Mouse (Mus musculus): Measurements from ENCODE around the gene Lcn5.

Lcn5 gene

GRCm38 (mm10) chr2:25657652-25658051, at the start of gene Lcn5:
TSS of gene Lcn5 (plus strand) at chr2:25657952.
- DNase-seq (ENCODE audit: low read depth in 2 of 2, low spot score in 2 of 2), result no peak

- DNase-seq (ENCODE audit: low read depth in 2 of 2, low spot score in 2 of 2), result no peak
These were observed 49.1 kb upstream of the Lcn5 start for GRCm38 (mm10) chr2:25608671-25609070.

GRCm38 (mm10) chr2:25616398-25616797, 41.4 kb upstream of the Lcn5 start:
- no peak for DNase-seq (ENCODE audit: low read depth in 2 of 2, low spot score in 2 of 2)

- DNase-seq (ENCODE audit: low read depth in 2 of 2, low spot score in 2 of 2), result no peak
These were observed 40.2 kb upstream of the Lcn5 start, which contains the start of gene Ccdc183 for GRCm38 (mm10) chr2:25617578-25617977. TSS of gene Ccdc183 (minus strand) at chr2:25617678.

- DNase-seq (ENCODE audit: low read depth in 2 of 2, low spot score in 2 of 2), result peak; percentile 23 to 46
These were observed 37.4 kb upstream of the Lcn5 start for GRCm38 (mm10) chr2:25620386-25620785.

GRCm38 (mm10) chr2:25620852-25621228, 36.9 kb upstream of the Lcn5 start:
- no peak for DNase-seq (ENCODE audit: low read depth in 2 of 2, low spot score in 2 of 2)

GRCm38 (mm10) chr2:25621229-25622200, 36.2 kb upstream of the Lcn5 start, which contains the start of gene Tmem141:
TSS of gene Tmem141 (minus strand) at chr2:25622005.
- peak; percentile 52 to 61 for DNase-seq (ENCODE audit: low read depth in 2 of 2, low spot score in 2 of 2)

GRCm38 (mm10) chr2:25625986-25626385, 31.8 kb upstream of the Lcn5 start:
- DNase-seq (ENCODE audit: low read depth in 2 of 2, low spot score in 2 of 2), result no peak

GRCm38 (mm10) chr2:25627811-25628210, 29.9 kb upstream of the Lcn5 start, which contains the start of gene Fcna:
TSS of gene Fcna (minus strand) at chr2:25628030.
- no peak for DNase-seq (ENCODE audit: low read depth in 2 of 2, low spot score in 2 of 2)

GRCm38 (mm10) chr2:25628738-25629137, 29.0 kb upstream of the Lcn5 start:
- no peak for DNase-seq (ENCODE audit: low read depth in 2 of 2, low spot score in 2 of 2)

- DNase-seq (ENCODE audit: low read depth in 2 of 2, low spot score in 2 of 2), result no peak
These were observed 24.1 kb upstream of the Lcn5 start for GRCm38 (mm10) chr2:25633616-25634015.

- no peak for DNase-seq (ENCODE audit: low read depth in 2 of 2, low spot score in 2 of 2)
These were observed 23.7 kb upstream of the Lcn5 start for GRCm38 (mm10) chr2:25634046-25634445.

GRCm38 (mm10) chr2:25639890-25640289, 17.9 kb upstream of the Lcn5 start:
- DNase-seq (ENCODE audit: low read depth in 2 of 2, low spot score in 2 of 2), result peak in 1 of 2 experiments; percentile 49

- no peak for DNase-seq (ENCODE audit: low read depth in 2 of 2, low spot score in 2 of 2)
These were observed 4.8 kb upstream of the Lcn5 start, which contains the start of gene Lcn8 for GRCm38 (mm10) chr2:25652902-25653301. TSS of gene Lcn8 (plus strand) at chr2:25653120.

GRCm38 (mm10) chr2:25654502-25654901, 3.2 kb upstream of the Lcn5 start:
- DNase-seq (ENCODE audit: low read depth in 2 of 2, low spot score in 2 of 2), result no peak

- no peak for DNase-seq (ENCODE audit: low read depth in 2 of 2, low spot score in 2 of 2)
These were observed 1.1 kb upstream of the Lcn5 start for GRCm38 (mm10) chr2:25656691-25657090.

GRCm38 (mm10) chr2:25657246-25657645, 506 bp upstream of the Lcn5 start:
- no peak for DNase-seq (ENCODE audit: low read depth in 2 of 2, low spot score in 2 of 2)

GRCm38 (mm10) chr2:25660279-25660678, 2.5 kb downstream of the Lcn5 start:
- no peak for DNase-seq (ENCODE audit: low read depth in 2 of 2, low spot score in 2 of 2)

- DNase-seq (ENCODE audit: low read depth in 2 of 2, low spot score in 2 of 2), result no peak
These were observed 3.7 kb downstream of the Lcn5 start for GRCm38 (mm10) chr2:25661245-25661970.

GRCm38 (mm10) chr2:25663511-25663910, 5.8 kb downstream of the Lcn5 start:
- DNase-seq (ENCODE audit: low read depth in 2 of 2, low spot score in 2 of 2), result peak; percentile 28 to 64

- DNase-seq (ENCODE audit: low read depth in 2 of 2, low spot score in 2 of 2), result no peak
These were observed 6.4 kb downstream of the Lcn5 start for GRCm38 (mm10) chr2:25664125-25664524.

- no peak for DNase-seq (ENCODE audit: low read depth in 2 of 2, low spot score in 2 of 2)
These were observed 8.8 kb downstream of the Lcn5 start for GRCm38 (mm10) chr2:25666516-25666915.

Data from CD8-positive naive resting alpha-beta T cell, adult 2 months (primary cell).